Mouse (Mus musculus): ENCODE measurements around the gene Dclk3.

Dclk3 gene

GRCm38 (mm10) chr9:111438904-111439835 is at the start of gene Dclk3:
Dclk3 (plus strand) TSS chr9:111439081.
- peak; percentile 44 for DNase-seq

- no peak for DNase-seq
Measured at GRCm38 (mm10) chr9:111390016-111390415, 48.9 kb upstream of the Dclk3 start.

- no peak for DNase-seq
Measured at GRCm38 (mm10) chr9:111391036-111391435, 47.8 kb upstream of the Dclk3 start.

- DNase-seq, result no peak
Measured at GRCm38 (mm10) chr9:111391926-111392442, 46.9 kb upstream of the Dclk3 start.

DNA sequence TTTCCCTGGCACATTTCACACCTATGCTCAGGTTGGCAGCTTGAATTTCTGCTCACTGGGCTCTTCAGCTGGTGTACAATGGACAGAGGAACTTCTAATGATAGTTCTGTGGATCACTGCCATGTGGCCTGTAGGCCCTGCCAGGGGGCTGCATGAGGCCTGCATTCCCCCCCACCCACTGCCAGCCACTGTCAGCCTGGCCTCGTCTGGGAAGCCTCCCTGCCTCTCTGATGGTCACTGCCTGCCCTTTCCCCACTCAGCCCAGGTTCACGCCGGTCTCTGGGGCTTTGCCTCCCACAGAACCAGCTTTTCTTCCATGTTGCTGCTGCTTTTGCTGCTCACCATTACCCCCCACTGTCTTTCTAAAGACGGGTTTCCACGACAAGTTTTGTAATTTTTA is 43.6 kb upstream of the Dclk3 start:
- DNase-seq, result no peak

DNA sequence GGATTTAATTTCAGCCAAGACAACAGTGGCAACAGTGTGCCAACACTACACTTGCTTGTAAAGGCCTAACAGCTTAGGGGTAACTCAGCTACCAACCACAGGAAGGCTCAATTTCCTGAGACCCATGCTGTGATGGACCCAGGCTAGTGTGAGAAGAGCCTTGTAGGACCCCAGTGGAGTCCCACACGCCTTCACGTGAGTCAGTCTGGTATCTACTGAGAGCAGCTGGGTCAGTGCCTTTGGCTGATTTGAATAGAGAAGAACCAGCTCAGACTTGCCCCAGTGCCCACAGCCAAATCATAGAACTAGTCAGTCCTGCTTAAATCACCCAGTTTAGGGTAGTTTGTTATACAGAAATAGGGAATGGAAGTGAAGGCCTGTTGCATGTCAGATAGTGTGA is 40.8 kb upstream of the Dclk3 start:
- DNase-seq, result no peak

- DNase-seq, result peak; percentile 46
Measured at GRCm38 (mm10) chr9:111400089-111400488, 38.8 kb upstream of the Dclk3 start.

GRCm38 (mm10) chr9:111403159-111403558 is 35.7 kb upstream of the Dclk3 start:
- DNase-seq, result no peak

GRCm38 (mm10) chr9:111404346-111405079 is 34.4 kb upstream of the Dclk3 start:
- DNase-seq, result no peak

DNA sequence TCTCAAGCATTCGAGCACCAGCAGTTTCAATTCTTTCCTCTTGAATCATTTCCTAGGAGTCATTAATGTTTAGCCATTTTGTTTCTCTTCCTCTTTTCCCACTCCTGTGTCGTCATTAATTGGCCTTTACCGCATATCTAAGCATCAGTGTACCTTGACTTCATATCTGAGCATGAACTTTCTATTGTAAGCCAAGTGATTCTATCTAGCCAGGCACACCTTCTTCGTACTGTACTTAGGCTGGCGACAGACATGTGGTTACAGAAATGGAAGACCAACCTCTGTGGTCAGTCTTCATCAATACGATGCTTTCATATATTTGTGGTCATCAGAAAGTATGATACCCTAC is 33.8 kb upstream of the Dclk3 start:
- DNase-seq, result no peak

DNA sequence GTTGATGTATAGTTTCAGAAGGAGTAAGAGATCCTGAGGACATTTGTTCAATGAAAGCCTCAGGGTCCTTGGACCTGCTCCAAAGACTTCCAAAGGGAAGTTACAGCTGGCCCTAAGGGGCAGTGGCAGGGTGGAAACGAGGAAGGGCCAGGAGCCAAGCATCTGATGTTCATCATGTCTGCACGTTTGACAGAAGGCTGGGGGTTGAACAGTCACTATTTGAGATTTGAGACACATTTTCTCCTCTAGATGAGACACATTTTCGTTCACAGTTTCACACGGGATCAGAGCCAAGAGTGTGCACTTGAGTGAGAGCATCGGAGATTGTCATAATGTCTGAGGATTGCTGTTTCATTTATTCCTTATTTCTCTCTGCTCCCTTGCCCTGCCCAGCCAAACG is 30.9 kb upstream of the Dclk3 start:
- DNase-seq, result peak; percentile 53

DNA sequence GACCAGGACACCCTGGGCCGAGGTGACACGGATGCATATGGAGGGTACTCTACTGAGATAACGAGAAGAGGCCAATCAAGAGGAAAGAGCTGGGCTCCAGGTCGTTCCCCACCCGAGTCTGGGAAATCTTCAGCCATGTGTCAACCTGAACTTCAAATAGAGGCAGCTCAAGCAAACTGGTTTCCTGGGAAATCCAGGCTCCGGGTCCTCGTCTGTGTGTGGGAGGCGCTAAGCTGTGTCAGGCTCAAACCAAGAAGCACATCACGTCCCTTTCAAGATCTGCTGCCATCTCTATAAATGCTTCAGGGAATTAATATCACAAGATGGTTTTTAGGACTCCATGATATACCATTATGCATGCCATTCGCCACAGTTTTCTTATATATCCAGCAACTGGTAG is 30.5 kb upstream of the Dclk3 start:
- DNase-seq, result peak; percentile 70

DNA sequence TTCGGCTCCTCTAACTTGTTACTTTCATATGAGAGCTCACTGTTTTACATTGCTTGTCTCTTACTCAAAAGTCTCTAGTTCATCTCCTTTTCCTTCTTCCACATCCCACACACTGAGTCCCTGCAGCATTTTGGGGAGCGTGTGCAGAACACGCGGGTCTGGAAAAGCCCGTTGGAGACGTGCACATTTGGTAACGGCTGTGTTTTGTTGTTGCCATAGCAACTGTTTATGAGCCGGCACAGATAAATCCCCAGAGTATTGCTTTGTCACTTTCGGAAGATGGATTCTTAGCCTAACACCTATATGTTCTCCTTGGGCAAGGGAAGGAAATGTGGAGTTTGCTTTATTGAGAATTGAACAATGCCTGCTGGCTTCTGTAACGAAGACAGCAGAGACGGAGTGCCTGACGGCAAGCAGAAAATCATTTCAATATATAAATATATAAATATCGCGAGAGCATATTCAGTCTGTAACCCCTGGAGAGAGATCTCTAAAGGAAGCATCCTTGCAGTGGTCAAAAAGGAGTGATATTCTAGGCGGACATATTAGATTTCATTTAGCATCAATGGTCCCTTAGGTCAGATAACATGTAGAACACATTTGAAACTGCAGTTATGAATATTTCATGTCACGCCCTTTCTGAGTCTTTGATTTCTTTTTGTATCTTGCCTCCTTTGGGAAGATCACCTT is 26.3 kb upstream of the Dclk3 start:
- DNase-seq, result peak; percentile 80

GRCm38 (mm10) chr9:111421862-111422261 is 17.0 kb upstream of the Dclk3 start:
- DNase-seq, result no peak

DNA sequence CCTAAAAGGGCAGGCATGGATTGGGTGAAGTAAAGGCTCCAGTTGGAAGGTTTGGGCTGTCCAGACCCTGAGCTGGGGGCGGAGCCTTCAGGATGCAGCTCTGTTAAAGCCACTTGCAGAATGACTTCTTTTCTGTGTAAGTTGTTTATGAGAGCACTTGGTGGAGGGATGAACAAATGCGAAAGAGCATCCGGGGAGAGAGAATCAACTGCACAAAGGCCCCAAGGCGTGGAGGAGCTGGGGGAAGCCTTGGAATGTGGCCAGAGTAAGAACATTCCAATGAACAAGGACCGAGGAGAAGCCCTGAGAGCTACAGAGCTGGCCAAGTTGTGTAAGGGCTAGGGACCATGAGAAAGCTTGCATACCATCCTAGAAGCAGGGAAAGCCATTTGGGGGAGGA is 16.3 kb upstream of the Dclk3 start:
- DNase-seq, result no peak

- DNase-seq, result no peak
Measured at GRCm38 (mm10) chr9:111425113-111425512, 13.8 kb upstream of the Dclk3 start.

DNA sequence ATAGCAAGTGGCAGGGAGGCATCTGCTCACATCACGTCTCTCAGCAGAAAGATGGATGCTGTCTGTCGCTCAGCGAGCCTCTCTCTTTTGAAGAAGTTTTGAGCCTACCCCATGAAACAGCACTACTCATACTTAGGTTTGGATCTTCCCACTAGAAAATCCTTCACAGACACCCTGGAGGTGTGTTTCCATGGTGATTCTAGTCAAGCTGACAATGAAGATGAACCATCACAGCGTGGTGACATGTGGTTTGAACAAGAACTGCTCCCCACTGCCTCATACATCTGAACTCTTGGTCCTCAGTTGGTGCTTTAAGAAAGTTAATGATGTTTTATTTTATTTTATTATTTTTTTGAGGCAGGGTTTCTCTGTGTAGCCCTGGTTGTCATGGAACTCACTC is 12.9 kb upstream of the Dclk3 start:
- no peak for DNase-seq

DNA sequence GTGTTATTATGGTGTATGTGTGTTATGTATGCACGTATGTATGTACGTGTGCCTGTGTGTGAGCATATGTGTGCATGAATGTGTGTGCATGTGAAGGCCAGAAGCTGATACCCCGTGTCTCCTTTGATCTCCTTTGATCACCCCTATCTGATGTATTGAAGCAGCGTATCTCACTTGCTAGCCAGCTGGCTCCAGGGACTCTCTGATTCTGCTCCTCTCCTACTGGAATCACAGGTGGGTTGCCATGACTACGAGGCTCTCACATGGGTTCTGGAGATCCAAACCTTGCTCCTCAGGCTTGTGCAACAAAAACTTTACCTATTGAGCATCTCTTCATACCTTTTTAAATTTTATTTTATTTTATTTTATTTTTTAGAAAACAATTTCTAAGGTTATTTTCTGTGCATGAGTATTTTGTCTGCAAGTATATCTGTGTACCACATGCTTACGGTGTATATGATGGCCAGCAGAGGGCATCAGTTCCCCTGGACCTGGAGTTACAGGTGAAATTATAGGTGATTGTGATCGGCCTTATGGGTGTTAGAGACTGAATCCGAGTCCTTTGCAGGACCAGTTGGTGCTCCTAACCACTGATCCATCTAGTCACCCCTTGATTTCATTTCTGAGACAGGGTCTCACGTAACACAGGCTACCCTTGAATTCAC is 10.9 kb upstream of the Dclk3 start:
- DNase-seq, result no peak

GRCm38 (mm10) chr9:111428698-111429362 is 10.1 kb upstream of the Dclk3 start:
- DNase-seq, result no peak

GRCm38 (mm10) chr9:111429363-111429750 is 9.5 kb upstream of the Dclk3 start:
- no peak for DNase-seq

DNA sequence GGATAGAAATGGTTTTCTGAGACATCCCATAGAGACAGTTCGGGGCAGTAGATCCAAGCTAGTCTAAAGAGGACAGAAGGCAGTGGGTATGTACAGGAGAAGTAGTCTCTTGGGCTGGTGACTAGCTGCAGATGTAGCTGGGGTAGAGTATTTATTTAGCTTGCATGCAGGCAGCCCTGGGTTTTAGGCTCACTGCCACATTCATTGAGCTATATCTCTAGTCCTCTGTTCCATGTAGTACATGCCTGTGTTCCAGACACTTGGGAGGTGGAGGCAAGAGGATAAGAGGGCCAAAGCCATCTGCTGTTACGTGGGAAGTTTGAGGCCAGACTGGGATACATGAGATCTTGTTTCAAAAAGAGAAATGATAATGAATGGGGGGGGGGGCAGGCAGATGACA is 3.5 kb upstream of the Dclk3 start:
- DNase-seq, result no peak

GRCm38 (mm10) chr9:111439836-111440201 is 938 bp downstream of the Dclk3 start:
- peak; percentile 89 for DNase-seq
